Mouse (Mus musculus): ENCODE measurements at regions not wholly inside any gene's neighbourhood (a gene's known extent, or its start where the extent isn't known, plus 50 kb on each side); places are given as distances from the start of the nearest gene placed in this dataset.

- DNase-seq (peak; percentile 51), ATAC-seq (ENCODE audit: insufficient read depth) (peak; percentile 35; the same call in 1 of the 2 replicates)
- TF ChIP-seq CTCF (IDR thresholded peaks at IDR 0.05; ENCODE audit: low read depth) = no peak
Measured at GRCm38 (mm10) chr1:193586896-193587295, 216.8 kb upstream of the Camk1g start.

GRCm38 (mm10) chr1:193583791-193584190 lies 213.7 kb upstream of the Camk1g start:
- Histone ChIP-seq H3K9ac (no peak overlapping the region), H3K4me1 (ENCODE audit: insufficient read depth) (0 out of 2 replicates have a peak, but pooled peaks cover 2% of the 10 kb centered on the region), H3K4me2 (no peak overlapping the region), H3K36me3 (ENCODE audit: insufficient read depth) (no peaks in the 10 kb centered on the region), H3K9me3 (ENCODE audit: low read depth, low read length) (no peaks in the 10 kb centered on the region), H3K4me3 (ENCODE audit: low read depth, low read length) (no peak overlapping the region), H3K27me3 (ENCODE audit: insufficient read depth, low read length) (no peaks in the 10 kb centered on the region), H3K27ac (ENCODE audit: low read depth) (no peak overlapping the region)
- ATAC-seq (ENCODE audit: insufficient read depth) = no peak
- 64% methylated on average over 2 of the region's 2 CpGs for WGBS
- DNase-seq = no peak
- no peak for TF ChIP-seq CTCF (IDR thresholded peaks at IDR 0.05; ENCODE audit: low read depth)

More at GRCm38 (mm10) chr1:193586896-193587295, 216.8 kb upstream of the Camk1g start:
- no peaks in the 10 kb centered on the region for H3K36me3 ChIP-seq (ENCODE audit: insufficient read depth)
- no peaks in the 10 kb centered on the region for H3K27me3 ChIP-seq (ENCODE audit: insufficient read depth, low read length)
- H3K4me1 ChIP-seq (ENCODE audit: insufficient read depth) = 0 out of 2 replicates have a peak, but pooled peaks cover 3% of the 10 kb centered on the region
- H3K9ac ChIP-seq = no peak overlapping the region
- H3K4me3 ChIP-seq (ENCODE audit: low read depth, low read length) = no peak overlapping the region
- no peak overlapping the region for H3K4me2 ChIP-seq
- no peak overlapping the region for H3K27ac ChIP-seq (ENCODE audit: low read depth)
- no peaks in the 10 kb centered on the region for H3K9me3 ChIP-seq (ENCODE audit: low read depth, low read length)
- 36% methylated on average over 6 of the region's 6 CpGs for WGBS

GRCm38 (mm10) chr1:193580393-193580792 lies 210.3 kb upstream of the Camk1g start:
- Histone ChIP-seq H3K27me3 (ENCODE audit: insufficient read depth, low read length) (no peaks in the 10 kb centered on the region), H3K4me2 (no peak overlapping the region), H3K36me3 (ENCODE audit: insufficient read depth) (no peaks in the 10 kb centered on the region), H3K27ac (ENCODE audit: low read depth) (no peak overlapping the region), H3K4me1 (ENCODE audit: insufficient read depth) (no peaks in the 10 kb centered on the region), H3K4me3 (ENCODE audit: low read depth, low read length) (no peak overlapping the region), H3K9me3 (ENCODE audit: low read depth, low read length) (no peaks in the 10 kb centered on the region), H3K9ac (no peak overlapping the region)
- ATAC-seq (ENCODE audit: insufficient read depth) (peak; percentile 30; the same call in 1 of the 2 replicates), DNase-seq (no peak)
- 65% methylated on average over 4 of the region's 4 CpGs for WGBS
- no peak for TF ChIP-seq CTCF (IDR thresholded peaks at IDR 0.05; ENCODE audit: low read depth)

GRCm38 (mm10) chr1:193579671-193580070 lies 209.6 kb upstream of the Camk1g start:
- WGBS = 74% methylated on average over 3 of the region's 3 CpGs
- no peaks in the 10 kb centered on the region for H3K27me3 ChIP-seq (ENCODE audit: insufficient read depth, low read length)
- ATAC-seq (ENCODE audit: insufficient read depth) (no peak), DNase-seq (no peak)
- no peaks in the 10 kb centered on the region for H3K36me3 ChIP-seq (ENCODE audit: insufficient read depth)
- no peak overlapping the region for H3K27ac ChIP-seq (ENCODE audit: low read depth)
- no peaks in the 10 kb centered on the region for H3K9me3 ChIP-seq (ENCODE audit: low read depth, low read length)
- no peak overlapping the region for H3K4me3 ChIP-seq (ENCODE audit: low read depth, low read length)
- no peaks in the 10 kb centered on the region for H3K4me1 ChIP-seq (ENCODE audit: insufficient read depth)
- TF ChIP-seq CTCF (IDR thresholded peaks at IDR 0.05; ENCODE audit: low read depth) = no peak
- no peak overlapping the region for H3K4me2 ChIP-seq
- no peak overlapping the region for H3K9ac ChIP-seq

- ATAC-seq (ENCODE audit: insufficient read depth) = no peak
- 85% methylated on average over 2 of the region's 2 CpGs for WGBS
Measured at GRCm38 (mm10) chr1:193578661-193579175, 208.6 kb upstream of the Camk1g start.

GRCm38 (mm10) chr1:193577821-193578220 lies 207.7 kb upstream of the Camk1g start:
- 61% methylated on average over 2 of the region's 2 CpGs for WGBS
- Histone ChIP-seq H3K9me3 (ENCODE audit: low read depth, low read length) (no peaks in the 10 kb centered on the region), H3K9ac (no peak overlapping the region)

More at GRCm38 (mm10) chr1:193578661-193579175, 208.6 kb upstream of the Camk1g start:
- TF ChIP-seq CTCF (IDR thresholded peaks at IDR 0.05; ENCODE audit: low read depth) = no peak
- DNase-seq = peak; percentile 41
- H3K9me3 ChIP-seq (ENCODE audit: low read depth, low read length) = no peaks in the 10 kb centered on the region
- no peak overlapping the region for H3K27ac ChIP-seq (ENCODE audit: low read depth)
- H3K4me3 ChIP-seq (ENCODE audit: low read depth, low read length) = no peak overlapping the region
- H3K4me1 ChIP-seq (ENCODE audit: insufficient read depth) = no peaks in the 10 kb centered on the region
- H3K36me3 ChIP-seq (ENCODE audit: insufficient read depth) = no peaks in the 10 kb centered on the region
- no peak overlapping the region for H3K9ac ChIP-seq
- no peaks in the 10 kb centered on the region for H3K27me3 ChIP-seq (ENCODE audit: insufficient read depth, low read length)
- H3K4me2 ChIP-seq = no peak overlapping the region

GRCm38 (mm10) chr1:193575986-193576713 lies 206.1 kb upstream of the Camk1g start:
- no peaks in the 10 kb centered on the region for H3K4me1 ChIP-seq (ENCODE audit: insufficient read depth)
- no peak overlapping the region for H3K9ac ChIP-seq
- H3K4me3 ChIP-seq (ENCODE audit: low read depth, low read length) = no peak overlapping the region
- H3K27ac ChIP-seq (ENCODE audit: low read depth) = no peak overlapping the region
- H3K27me3 ChIP-seq (ENCODE audit: insufficient read depth, low read length) = no peaks in the 10 kb centered on the region
- H3K9me3 ChIP-seq (ENCODE audit: low read depth, low read length) = no peaks in the 10 kb centered on the region
- ATAC-seq (ENCODE audit: insufficient read depth) (peak; percentile 90), DNase-seq (peak; percentile 97)
- 8% methylated on average over 12 of the region's 12 CpGs for WGBS
- peak; percentile 93 for TF ChIP-seq CTCF (IDR thresholded peaks at IDR 0.05; ENCODE audit: low read depth)
- H3K4me2 ChIP-seq = no peak overlapping the region
- no peaks in the 10 kb centered on the region for H3K36me3 ChIP-seq (ENCODE audit: insufficient read depth)

More at GRCm38 (mm10) chr1:193577821-193578220, 207.7 kb upstream of the Camk1g start:
- Histone ChIP-seq H3K27ac (ENCODE audit: low read depth) (no peak overlapping the region), H3K4me3 (ENCODE audit: low read depth, low read length) (no peak overlapping the region), H3K27me3 (ENCODE audit: insufficient read depth, low read length) (no peaks in the 10 kb centered on the region), H3K36me3 (ENCODE audit: insufficient read depth) (no peaks in the 10 kb centered on the region), H3K4me1 (ENCODE audit: insufficient read depth) (no peaks in the 10 kb centered on the region), H3K4me2 (no peak overlapping the region)
- ATAC-seq (ENCODE audit: insufficient read depth) = no peak
- no peak for TF ChIP-seq CTCF (IDR thresholded peaks at IDR 0.05; ENCODE audit: low read depth)
- peak; percentile 55 for DNase-seq

Measured in lung, embryonic 14.5 days (tissue).